Mouse (Mus musculus): ENCODE results near the gene Loxl1. TPM values are rescaled to one million over a fixed set of nuclear protein-coding genes. Genes with fewer than 3 reads are reported as not detected.
"Not testable (repeated sequence)": the region's sequence is repeated elsewhere in the genome, so short reads cannot be mapped to it uniquely, and the experiment has no call there.

Loxl1 gene
- polyA plus RNA-seq, 1 experiment = 5.1 TPM

- TF ChIP-seq MAX (IDR thresholded peaks at IDR 0.05) (peak; percentile 43), MYOD1 (IDR thresholded peaks at IDR 0.05; ENCODE audit: control insufficient read depth, insufficient read length, low read depth) (no peak), FOSL1 (IDR thresholded peaks at IDR 0.05; ENCODE audit: insufficient read depth, low read length, poor library complexity, severe bottlenecking) (no peak), USF1 (IDR thresholded peaks at IDR 0.05; ENCODE audit: low read depth) (no peak), CEBPB (IDR thresholded peaks at IDR 0.05; ENCODE audit: low read depth) (no peak), MYOG (IDR thresholded peaks at IDR 0.05; ENCODE audit: control insufficient read depth, extremely low read depth, insufficient read length) (no peak), CTCF (IDR thresholded peaks at IDR 0.05; ENCODE audit: control insufficient read depth, insufficient read depth, insufficient read length) (peak; percentile 96)
- Histone ChIP-seq H3K36me3 (ENCODE audit: control insufficient read depth, insufficient read depth) (no peaks in the 10 kb centered on the region), H3K4me3 (ENCODE audit: insufficient read depth, poor library complexity, severe bottlenecking) (peak within 1 kb of the TSS; percentile 41), H3ac (ENCODE audit: control insufficient read depth, insufficient read length, low read depth) (peak within 1 kb of the TSS; percentile 62), H3K27me3 (ENCODE audit: control insufficient read depth, insufficient read depth, insufficient read length) (no peaks in the 10 kb centered on the region), H3K79me3 (ENCODE audit: low read depth) (peaks cover 11% of the 10 kb centered on the region), H3K79me2 (ENCODE audit: control insufficient read depth, insufficient read depth) (peaks cover 14% of the 10 kb centered on the region)
Observed at GRCm38 (mm10) chr9:58253033-58253804, 59.8 kb downstream of the Loxl1 start, which contains the start of gene Stoml1. Gene Stoml1, plus strand, starts transcription at chr9:58253164.

GRCm38 (mm10) chr9:58250730-58251129 is 62.3 kb downstream of the Loxl1 start:
- H3K4me3 ChIP-seq (ENCODE audit: insufficient read depth, poor library complexity, severe bottlenecking) = not testable (repeated sequence)

DNA sequence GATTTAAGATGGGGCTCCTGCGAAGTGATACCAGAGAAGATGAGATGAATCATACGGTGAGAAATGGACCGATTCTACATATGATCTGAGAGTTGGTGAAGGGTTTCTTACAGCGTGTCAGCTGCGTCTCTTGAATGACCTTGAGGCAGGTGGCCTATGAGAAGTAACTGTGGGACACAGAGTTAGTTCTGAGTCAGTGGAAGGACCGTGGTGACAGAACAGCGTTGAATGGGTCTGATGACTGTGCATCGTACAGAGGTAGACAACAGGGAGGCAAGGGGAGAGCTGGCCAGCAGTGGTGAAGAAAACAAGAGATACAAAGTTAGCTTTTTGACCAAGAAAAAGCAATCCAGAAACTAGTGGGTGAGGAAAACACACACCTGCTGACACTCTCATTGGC is 62.7 kb downstream of the Loxl1 start:
- TF ChIP-seq FOSL1 (IDR thresholded peaks at IDR 0.05; ENCODE audit: insufficient read depth, low read length, poor library complexity, severe bottlenecking) (no peak), CTCF (IDR thresholded peaks at IDR 0.05; ENCODE audit: control insufficient read depth, insufficient read depth, insufficient read length) (no peak), CEBPB (IDR thresholded peaks at IDR 0.05; ENCODE audit: low read depth) (no peak), MYOD1 (IDR thresholded peaks at IDR 0.05; ENCODE audit: control insufficient read depth, insufficient read length, low read depth) (no peak), USF1 (IDR thresholded peaks at IDR 0.05; ENCODE audit: low read depth) (no peak), MYOG (IDR thresholded peaks at IDR 0.05; ENCODE audit: control insufficient read depth, extremely low read depth, insufficient read length) (no peak), MAX (IDR thresholded peaks at IDR 0.05) (no peak)
- Histone ChIP-seq H3K79me3 (ENCODE audit: low read depth) (peaks cover 26% of the 10 kb centered on the region), H3K79me2 (ENCODE audit: control insufficient read depth, insufficient read depth) (peaks cover 43% of the 10 kb centered on the region), H3ac (ENCODE audit: control insufficient read depth, insufficient read length, low read depth) (no peak overlapping the region), H3K36me3 (ENCODE audit: control insufficient read depth, insufficient read depth) (peaks cover 15% of the 10 kb centered on the region), H3K27me3 (ENCODE audit: control insufficient read depth, insufficient read depth, insufficient read length) (no peaks in the 10 kb centered on the region), H3K4me3 (ENCODE audit: insufficient read depth, poor library complexity, severe bottlenecking) (no peak overlapping the region)

More at GRCm38 (mm10) chr9:58250730-58251129, 62.3 kb downstream of the Loxl1 start:
- H3K79me2 ChIP-seq (ENCODE audit: control insufficient read depth, insufficient read depth) = peaks cover 39% of the 10 kb centered on the region
- peaks cover 12% of the 10 kb centered on the region for H3K36me3 ChIP-seq (ENCODE audit: control insufficient read depth, insufficient read depth)
- H3K79me3 ChIP-seq (ENCODE audit: low read depth) = peaks cover 24% of the 10 kb centered on the region
- not testable (repeated sequence) for H3ac ChIP-seq (ENCODE audit: control insufficient read depth, insufficient read length, low read depth); H3K27me3 ChIP-seq (ENCODE audit: control insufficient read depth, insufficient read depth, insufficient read length)

DNA sequence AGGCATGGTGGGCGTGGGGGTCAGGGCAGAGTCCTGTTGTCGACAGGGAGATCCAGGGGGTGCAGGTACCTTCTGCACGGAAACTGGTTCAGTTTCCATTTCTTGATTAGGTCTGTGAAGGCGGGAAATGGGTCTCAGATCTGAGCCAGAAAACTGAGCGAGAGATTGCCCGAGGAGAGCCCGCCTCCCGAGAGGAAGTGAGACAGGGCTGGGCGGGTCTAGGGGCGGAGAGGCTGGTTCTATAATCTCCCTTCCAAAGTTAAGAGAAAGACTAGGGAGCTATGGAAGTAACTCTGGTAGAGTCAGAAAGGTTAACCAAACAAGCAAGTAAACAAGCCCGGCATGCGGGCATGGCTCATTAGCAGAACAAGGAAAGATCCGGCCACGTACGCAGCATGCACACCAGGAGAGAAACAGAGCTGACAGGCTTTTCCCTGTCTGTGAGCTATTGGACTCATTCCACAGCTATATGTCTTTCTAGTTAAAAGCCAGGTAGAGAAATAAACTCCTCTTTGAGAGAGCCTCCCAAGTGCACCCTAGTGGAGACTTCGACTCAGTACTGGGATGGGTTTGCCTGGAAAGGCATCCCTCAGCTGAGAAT is 63.3 kb downstream of the Loxl1 start, which contains the start of gene Pml:
TSS of gene Pml (minus strand) at position 195 of the 601 bp plus-strand sequence.
- Histone ChIP-seq H3K27me3 (ENCODE audit: control insufficient read depth, insufficient read depth, insufficient read length) (no peaks in the 10 kb centered on the region), H3K36me3 (ENCODE audit: control insufficient read depth, insufficient read depth) (peaks cover 17% of the 10 kb centered on the region), H3ac (ENCODE audit: control insufficient read depth, insufficient read length, low read depth) (peak within 1 kb of the TSS; percentile 70), H3K79me2 (ENCODE audit: control insufficient read depth, insufficient read depth) (peaks cover 49% of the 10 kb centered on the region), H3K4me3 (ENCODE audit: insufficient read depth, poor library complexity, severe bottlenecking) (peak within 1 kb of the TSS; percentile 47), H3K79me3 (ENCODE audit: low read depth) (peaks cover 33% of the 10 kb centered on the region)
- TF ChIP-seq MAX (IDR thresholded peaks at IDR 0.05) (no peak), CTCF (IDR thresholded peaks at IDR 0.05; ENCODE audit: control insufficient read depth, insufficient read depth, insufficient read length) (no peak), MYOG (IDR thresholded peaks at IDR 0.05; ENCODE audit: control insufficient read depth, extremely low read depth, insufficient read length) (no peak), MYOD1 (IDR thresholded peaks at IDR 0.05; ENCODE audit: control insufficient read depth, insufficient read length, low read depth) (no peak), USF1 (IDR thresholded peaks at IDR 0.05; ENCODE audit: low read depth) (no peak), CEBPB (IDR thresholded peaks at IDR 0.05; ENCODE audit: low read depth) (no peak), FOSL1 (IDR thresholded peaks at IDR 0.05; ENCODE audit: insufficient read depth, low read length, poor library complexity, severe bottlenecking) (no peak)

- Histone ChIP-seq H3K79me2 (ENCODE audit: control insufficient read depth, insufficient read depth) (peaks cover 57% of the 10 kb centered on the region), H3K79me3 (ENCODE audit: low read depth) (peaks cover 40% of the 10 kb centered on the region), H3K27me3 (ENCODE audit: control insufficient read depth, insufficient read depth, insufficient read length) (no peaks in the 10 kb centered on the region), H3K4me3 (ENCODE audit: insufficient read depth, poor library complexity, severe bottlenecking) (peak overlapping the region; percentile 47), H3K36me3 (ENCODE audit: control insufficient read depth, insufficient read depth) (peaks cover 24% of the 10 kb centered on the region), H3ac (ENCODE audit: control insufficient read depth, insufficient read length, low read depth) (peak overlapping the region; percentile 63)
- TF ChIP-seq MAX (IDR thresholded peaks at IDR 0.05) = no peak
- no peak for TF ChIP-seq FOSL1 (IDR thresholded peaks at IDR 0.05; ENCODE audit: insufficient read depth, low read length, poor library complexity, severe bottlenecking)
- TF ChIP-seq USF1 (IDR thresholded peaks at IDR 0.05; ENCODE audit: low read depth) = no peak
- no peak for TF ChIP-seq MYOD1 (IDR thresholded peaks at IDR 0.05; ENCODE audit: control insufficient read depth, insufficient read length, low read depth)
- no peak for TF ChIP-seq MYOG (IDR thresholded peaks at IDR 0.05; ENCODE audit: control insufficient read depth, extremely low read depth, insufficient read length)
- no peak for TF ChIP-seq CEBPB (IDR thresholded peaks at IDR 0.05; ENCODE audit: low read depth)
Observed at GRCm38 (mm10) chr9:58248746-58249413, 64.1 kb downstream of the Loxl1 start.
